ENCODE assay signal across 25 mouse cellular contexts in the genomic region with DNA sequence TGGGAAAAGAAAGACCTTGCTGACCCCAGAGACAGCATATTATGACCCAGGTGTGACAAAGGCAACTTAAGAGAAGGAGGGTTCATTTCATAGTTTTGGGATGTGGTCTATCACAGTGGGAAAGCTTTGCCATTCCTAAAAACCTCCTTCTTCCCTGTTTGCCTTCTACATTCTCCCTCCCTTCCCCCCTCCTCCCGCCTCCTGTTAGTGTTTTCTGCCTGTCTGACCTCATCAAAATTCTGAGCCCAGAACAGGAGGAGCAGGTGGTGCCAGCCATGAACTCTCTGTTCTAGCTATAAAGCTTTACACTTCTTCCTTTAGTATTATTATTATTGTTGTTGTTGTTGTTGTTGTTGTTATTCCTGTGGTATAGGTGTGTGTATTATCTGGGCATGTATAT. TPM values are rescaled to one million over a fixed set of nuclear protein-coding genes. Genes with fewer than 3 reads are reported as not detected.
DNase-seq lines count a peak whose midpoint lies in the region; ATAC-seq lines count a peak whose summit lies in the region.
"Had no signal": no experiment of that assay in that cellular context is flagged by ENCODE, and none has a peak within 500 bp of the region (broad histone marks: within the 10 kb centered on the region; RNA-seq: fewer than 3 reads in every experiment).

No protein-coding gene starts in this region.

- H3K4me2 ChIP-seq in heart, embryonic 11.5 days, result no peak overlapping the region
- H3K4me2 ChIP-seq: forebrain, embryonic 13.5 days; heart, embryonic 13.5 days; hindbrain, embryonic 12.5 days had no signal

- peaks cover 8% of the 10 kb centered on the region for H3K27me3 ChIP-seq in heart, embryonic 11.5 days (ENCODE audit: control insufficient read depth, insufficient read depth, low read length)

- H3K9me3 ChIP-seq in heart, embryonic 11.5 days (replicated peaks; ENCODE audit: control insufficient read depth, low read length), result no peaks in the 10 kb centered on the region
- H3K9me3 ChIP-seq: forebrain, embryonic 10.5 days; forebrain, embryonic 13.5 days; heart, embryonic 13.5 days; hindbrain, embryonic 12.5 days had no signal

- no peak for ATAC-seq in heart, embryonic 11.5 days (replicated peaks; ENCODE audit: insufficient number of reproducible peaks, low FRiP score, low TSS enrichment)
- ATAC-seq: activated CD4-positive, CD25-positive, alpha-beta regulatory T cell, adult 4 months; forebrain, embryonic 13.5 days; forebrain, embryonic 16.5 days; hindbrain, embryonic 16.5 days; inflammation-experienced regulatory T-cells, adult 6 months; intestine, embryonic 16.5 days had no signal

- 70% methylated on average over 1 of the region's 1 CpGs for WGBS in heart, embryonic 11.5 days (ENCODE audit: insufficient replicate concordance)

- peak; percentile 37 for DNase-seq in cerebellum, adult 9-11 months
- no peak for DNase-seq in cerebellum, adult 18-20 months
- peak; percentile 50 for DNase-seq in heart, adult 11 months
- DNase-seq in left cerebral cortex, postnatal 4 days, result peak; percentile 16
- no peak for DNase-seq in left cerebral cortex, adult 11 months (ENCODE audit: low spot score)
- DNase-seq: adrenal gland, adult 8-10 months; adrenal gland, postnatal 25 days; cerebellum, adult 9-10 months; gastrocnemius, postnatal 10 days; gastrocnemius, postnatal 36 days; kidney, adult 18-20 months had no signal

- no peak overlapping the region for H3K4me3 ChIP-seq in heart, embryonic 11.5 days (ENCODE audit: low read depth, low read length)
- H3K4me3 ChIP-seq: forebrain, embryonic 10.5 days; forebrain, embryonic 13.5 days; heart, embryonic 13.5 days; hindbrain, embryonic 12.5 days had no signal

- H3K9ac ChIP-seq in heart, embryonic 11.5 days (ENCODE audit: low read depth, low read length), result no peak overlapping the region
- H3K9ac ChIP-seq: forebrain, embryonic 13.5 days; heart, embryonic 13.5 days; hindbrain, embryonic 12.5 days had no signal

- intact Hi-C loops in left cerebral cortex, postnatal 4 days (cut with DNase I), result loop anchor here (10.0 kb wide), 1 partner anchor 123 kb away; no protein-coding TSS in a partner anchor

- H3K27ac ChIP-seq in heart, embryonic 11.5 days (ENCODE audit: low read depth, low read length), result no peak overlapping the region
- H3K27ac ChIP-seq: forebrain, embryonic 10.5 days; forebrain, embryonic 13.5 days; heart, embryonic 13.5 days; hindbrain, embryonic 12.5 days had no signal

- no peaks in the 10 kb centered on the region for H3K36me3 ChIP-seq in heart, embryonic 11.5 days (ENCODE audit: control insufficient read depth, insufficient read depth, low read length)
- H3K36me3 ChIP-seq: forebrain, embryonic 10.5 days; heart, embryonic 13.5 days; hindbrain, embryonic 12.5 days had no signal

- peaks cover 3% of the 10 kb centered on the region; the same call in 1 of the 2 replicates for H3K4me1 ChIP-seq in heart, embryonic 11.5 days (ENCODE audit: control insufficient read depth, insufficient read depth, low read length)

RNA-seq across cellular contexts. Expression of a gene that starts 3.6 kb away (rescaled TPM):
- polyA plus RNA-seq in heart, embryonic 11.5 days (2014; fragmentation: Nextera tagmentation; extraction: Ambion mirVana), result 0.07 TPM in 1 of 2 replicates, not detected in the other
- 100 to 1,000 TPM; 172 to 180 TPM for total RNA-seq in left cerebral cortex, postnatal 4 days (2021)
- total RNA-seq: gastrocnemius, adult 18-20 months; gastrocnemius, postnatal 36 days; granulocyte monocyte progenitor cell, adult 5-6 weeks; heart, postnatal 25 days; hematopoietic stem cell, adult 5-6 weeks had no signal
- polyA plus RNA-seq: activated CD4-positive, CD25-positive, alpha-beta regulatory T cell, adult 4 months had no signal

Comparison
In these comparisons a context has a peak if more than half of its experiments do, and no peak if none do; other contexts are left out.
1. DNase-seq: peak in cerebellum, adult 9-11 months (single experiment), heart, adult 11 months (single experiment) and left cerebral cortex, postnatal 4 days (single experiment); none in cerebellum, adult 18-20 months (0 of 2) and left cerebral cortex, adult 11 months (single experiment).